Mouse (Mus musculus): ENCODE results near the gene Dnal4. TPM values are rescaled to one million over a fixed set of nuclear protein-coding genes. Genes with fewer than 3 reads are reported as not detected.

Gene Dnal4
- polyA plus RNA-seq, 1 experiment from 2014 or later = 37.1 TPM

DNA sequence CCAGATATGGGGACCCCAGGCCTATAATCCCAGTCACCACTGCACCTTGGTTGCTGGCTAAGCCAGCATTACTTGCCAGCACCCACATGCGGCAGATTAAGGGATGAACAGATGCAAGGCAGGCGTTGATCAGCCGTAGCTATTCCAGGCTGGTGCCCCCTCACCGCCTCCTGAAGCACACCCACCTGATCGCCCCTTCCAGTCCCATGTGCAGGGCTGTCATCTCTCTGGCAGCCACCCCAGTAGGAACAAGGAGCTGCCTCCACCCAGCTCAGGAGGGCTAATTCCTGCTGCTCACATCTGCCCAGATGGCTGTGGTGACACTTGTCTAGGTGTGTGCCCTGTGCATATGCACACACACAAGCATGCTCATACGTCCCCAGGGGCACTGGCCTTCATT is 16.7 kb downstream of the Dnal4 start:
- H3K36me3 ChIP-seq = peaks cover 27% of the 10 kb centered on the region
- ATAC-seq (ENCODE audit: insufficient number of reproducible peaks, low FRiP score) = no peak

DNA sequence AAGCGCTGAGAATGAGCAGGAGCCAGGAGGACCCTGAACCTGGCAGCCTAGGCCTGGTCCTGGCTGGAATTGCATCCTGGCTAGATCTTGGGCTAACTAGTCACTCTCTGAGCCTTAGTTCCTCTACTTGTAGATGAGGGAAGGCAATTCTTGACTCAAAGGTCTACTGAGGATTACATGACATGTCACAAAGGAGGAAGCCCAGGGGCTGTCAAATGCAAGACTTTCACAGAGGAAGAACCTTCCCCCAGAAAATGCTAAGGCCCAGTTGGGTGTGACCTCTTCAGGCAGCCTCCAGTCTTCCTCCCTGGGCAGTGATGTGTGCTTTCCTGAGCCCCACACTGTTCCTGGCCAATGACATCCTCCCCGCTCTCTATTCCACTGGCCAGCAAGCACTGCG is 20.5 kb downstream of the Dnal4 start:
- H3K27ac ChIP-seq (ENCODE audit: poor library complexity, severe bottlenecking) = no peak overlapping the region
- no peak overlapping the region for H3K4me2 ChIP-seq
- no peaks in the 10 kb centered on the region for H3K9me3 ChIP-seq (replicated peaks)
- ATAC-seq (ENCODE audit: insufficient number of reproducible peaks, low FRiP score) = no peak
- no peaks in the 10 kb centered on the region for H3K4me1 ChIP-seq (replicated peaks)
- no peak overlapping the region for H3K4me3 ChIP-seq
- 82% methylated on average over 3 of the region's 3 CpGs for WGBS
- H3K9ac ChIP-seq = no peak overlapping the region
- 0 out of 2 replicates have a peak, but pooled peaks cover 3% of the 10 kb centered on the region for H3K27me3 ChIP-seq (replicated peaks)
- H3K36me3 ChIP-seq = peaks cover 2% of the 10 kb centered on the region; the same call in 1 of the 2 replicates

More for the DNA sequence above, 16.7 kb downstream of the Dnal4 start:
- WGBS = 82% methylated on average over 6 of the region's 6 CpGs
- Histone ChIP-seq H3K27ac (ENCODE audit: poor library complexity, severe bottlenecking) (no peak overlapping the region), H3K4me3 (no peak overlapping the region), H3K4me2 (no peak overlapping the region), H3K4me1 (replicated peaks) (peaks cover 6% of the 10 kb centered on the region), H3K9ac (no peak overlapping the region), H3K9me3 (replicated peaks) (no peaks in the 10 kb centered on the region), H3K27me3 (replicated peaks) (no peaks in the 10 kb centered on the region)

DNA sequence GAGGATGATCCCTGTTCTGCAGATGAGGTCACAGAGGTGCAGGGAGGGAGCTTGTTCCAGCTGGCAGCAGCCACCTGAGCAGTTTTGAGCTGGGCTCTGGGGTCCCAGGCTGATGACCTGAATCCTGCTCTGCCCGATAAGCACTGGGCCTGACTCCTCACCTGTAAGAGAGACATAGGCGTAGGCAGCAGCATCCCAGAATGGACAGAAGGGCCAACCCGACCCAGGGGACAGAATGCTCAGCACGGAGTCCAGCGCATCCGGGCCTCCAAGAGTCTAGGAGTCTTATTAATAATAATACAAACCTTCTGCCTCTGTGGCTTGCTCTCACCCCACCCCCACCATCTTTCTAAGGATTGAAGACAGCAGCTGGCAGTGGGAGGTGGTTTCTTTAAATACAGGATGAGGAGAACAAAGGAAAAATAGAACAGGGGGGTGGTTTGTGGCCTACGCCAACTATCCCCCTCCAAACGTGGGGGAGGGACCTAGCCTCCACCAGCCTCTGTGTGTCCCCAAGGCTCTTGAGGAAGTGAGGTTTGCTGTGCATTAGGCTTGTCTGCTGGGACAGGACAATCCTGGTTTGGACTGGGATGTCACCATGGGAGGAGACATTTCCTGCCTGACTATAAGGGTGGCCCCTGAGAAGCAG is 21.5 kb downstream of the Dnal4 start:
- Histone ChIP-seq H3K4me2 (no peak overlapping the region), H3K9me3 (replicated peaks) (no peaks in the 10 kb centered on the region), H3K36me3 (no peaks in the 10 kb centered on the region), H3K4me3 (no peak overlapping the region), H3K27me3 (replicated peaks) (0 out of 2 replicates have a peak, but pooled peaks cover 3% of the 10 kb centered on the region), H3K4me1 (replicated peaks) (no peaks in the 10 kb centered on the region), H3K9ac (no peak overlapping the region), H3K27ac (ENCODE audit: poor library complexity, severe bottlenecking) (no peak overlapping the region)
- WGBS = 69% methylated on average over 8 of the region's 8 CpGs
- no peak for ATAC-seq (ENCODE audit: insufficient number of reproducible peaks, low FRiP score)

DNA sequence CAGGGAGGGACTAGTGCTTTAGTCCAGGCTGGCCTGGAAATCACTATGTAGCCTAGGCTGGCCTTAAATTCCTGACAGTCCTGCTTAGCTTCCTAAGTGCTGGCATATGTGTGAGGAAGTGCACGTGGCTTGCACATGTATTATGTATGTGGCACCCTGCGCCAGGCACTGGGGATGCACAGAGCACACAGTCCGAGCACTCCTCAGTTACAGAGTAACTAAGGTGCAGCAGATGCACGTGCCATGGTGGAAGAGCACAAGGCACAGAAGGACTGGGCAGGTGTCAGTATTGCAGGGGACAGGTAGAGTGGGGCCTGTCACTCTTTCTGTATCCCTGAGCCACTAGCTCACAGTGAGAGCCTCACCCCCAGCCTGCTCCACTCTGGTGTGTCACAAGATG is 22.5 kb downstream of the Dnal4 start:
- H3K36me3 ChIP-seq = no peaks in the 10 kb centered on the region
- 0 out of 2 replicates have a peak, but pooled peaks cover 3% of the 10 kb centered on the region for H3K27me3 ChIP-seq (replicated peaks)
- no peak for ATAC-seq (ENCODE audit: insufficient number of reproducible peaks, low FRiP score)
- H3K27ac ChIP-seq (ENCODE audit: poor library complexity, severe bottlenecking) = no peak overlapping the region
- no peak overlapping the region for H3K9ac ChIP-seq
- no peaks in the 10 kb centered on the region for H3K9me3 ChIP-seq (replicated peaks)
- 80% methylated on average over 4 of the region's 4 CpGs for WGBS
- H3K4me3 ChIP-seq = no peak overlapping the region
- H3K4me1 ChIP-seq (replicated peaks) = no peaks in the 10 kb centered on the region
- H3K4me2 ChIP-seq = no peak overlapping the region

DNA sequence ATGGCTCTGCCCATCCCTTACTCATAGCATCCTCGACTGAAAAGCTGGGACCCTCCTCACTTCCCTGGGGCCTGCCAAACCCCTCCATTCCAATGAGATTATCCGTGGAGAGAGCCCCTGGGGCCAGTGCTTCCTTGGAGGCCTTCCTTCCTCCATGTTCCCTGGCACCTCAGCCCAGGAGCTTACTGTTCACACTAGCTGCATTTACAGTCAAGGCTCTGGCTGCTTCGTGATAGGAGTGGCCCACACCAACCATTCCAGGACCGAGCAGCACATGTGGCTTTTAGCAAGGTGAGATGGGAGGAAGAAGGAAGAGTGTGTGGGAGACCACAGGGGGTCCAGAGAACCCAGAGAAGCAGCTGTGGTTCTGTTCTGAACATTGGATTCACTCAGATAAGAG is 23.8 kb downstream of the Dnal4 start:
- no peaks in the 10 kb centered on the region for H3K36me3 ChIP-seq
- no peaks in the 10 kb centered on the region for H3K9me3 ChIP-seq (replicated peaks)
- 0 out of 2 replicates have a peak, but pooled peaks cover 3% of the 10 kb centered on the region for H3K27me3 ChIP-seq (replicated peaks)
- no peak overlapping the region for H3K4me2 ChIP-seq
- WGBS = 55% methylated on average over 4 of the region's 4 CpGs
- no peak overlapping the region for H3K27ac ChIP-seq (ENCODE audit: poor library complexity, severe bottlenecking)
- H3K4me3 ChIP-seq = no peak overlapping the region
- no peaks in the 10 kb centered on the region for H3K4me1 ChIP-seq (replicated peaks)
- ATAC-seq (ENCODE audit: insufficient number of reproducible peaks, low FRiP score) = no peak
- no peak overlapping the region for H3K9ac ChIP-seq

DNA sequence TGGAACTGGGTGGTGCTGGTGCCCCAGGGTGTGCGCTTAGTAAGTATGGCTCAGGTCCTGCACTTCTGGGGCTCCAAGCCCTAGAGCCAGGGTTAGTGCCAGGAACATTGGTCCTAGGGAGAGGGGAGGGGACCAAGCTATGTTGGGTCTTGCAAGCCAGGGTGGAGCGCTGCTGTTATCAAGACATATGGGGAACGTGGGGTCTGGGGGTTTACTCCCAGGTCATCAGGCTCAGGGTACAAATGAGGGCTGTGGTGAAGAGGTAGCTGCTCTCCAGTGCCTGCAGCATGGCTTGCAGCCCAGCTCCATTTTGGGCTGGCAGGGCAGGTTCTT is 24.3 kb downstream of the Dnal4 start:
- no peak overlapping the region for H3K4me3 ChIP-seq
- 0 out of 2 replicates have a peak, but pooled peaks cover 3% of the 10 kb centered on the region for H3K27me3 ChIP-seq (replicated peaks)
- H3K4me1 ChIP-seq (replicated peaks) = no peaks in the 10 kb centered on the region
- H3K27ac ChIP-seq (ENCODE audit: poor library complexity, severe bottlenecking) = no peak overlapping the region
- no peaks in the 10 kb centered on the region for H3K36me3 ChIP-seq
- H3K4me2 ChIP-seq = no peak overlapping the region
- WGBS = 84% methylated on average over 3 of the region's 3 CpGs
- no peak overlapping the region for H3K9ac ChIP-seq
- ATAC-seq (ENCODE audit: insufficient number of reproducible peaks, low FRiP score) = no peak
- no peaks in the 10 kb centered on the region for H3K9me3 ChIP-seq (replicated peaks)

DNA sequence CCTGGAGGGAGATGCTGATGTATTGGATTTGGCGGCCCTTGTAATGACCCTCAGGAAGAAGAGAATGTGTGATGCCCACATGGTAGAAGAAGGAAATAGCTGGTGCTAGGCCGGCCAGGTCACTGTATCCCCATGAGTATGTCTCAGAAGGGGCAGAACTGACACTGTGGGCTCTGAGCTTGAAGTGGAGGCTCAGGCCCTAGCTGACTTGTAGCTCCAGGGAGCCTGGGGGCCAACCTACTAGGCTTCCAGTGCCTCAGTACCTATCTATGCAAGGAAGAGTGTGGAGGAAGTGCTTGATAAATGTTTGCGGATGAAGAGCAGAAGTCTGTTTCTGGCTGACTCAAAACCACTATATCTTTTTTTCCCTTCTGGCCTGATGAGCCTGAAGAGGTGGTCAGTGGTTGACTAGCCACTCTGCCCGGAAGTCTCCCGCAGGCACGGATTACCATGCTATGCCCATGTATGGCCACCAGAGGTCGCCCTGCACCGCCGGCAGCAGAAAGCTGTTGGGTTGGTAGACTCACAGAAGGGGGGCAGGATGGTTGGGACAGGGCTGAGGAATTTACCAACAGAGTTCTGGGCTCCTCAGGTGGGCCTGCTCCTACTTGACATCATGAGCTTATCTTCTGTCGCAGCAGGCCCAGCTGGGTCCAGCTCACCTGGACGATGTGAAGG is 24.8 kb downstream of the Dnal4 start:
- H3K27ac ChIP-seq (ENCODE audit: poor library complexity, severe bottlenecking) = no peak overlapping the region
- H3K36me3 ChIP-seq = no peaks in the 10 kb centered on the region
- 0 out of 2 replicates have a peak, but pooled peaks have one; percentile 9 for ATAC-seq (ENCODE audit: insufficient number of reproducible peaks, low FRiP score)
- no peak overlapping the region for H3K4me2 ChIP-seq
- no peaks in the 10 kb centered on the region for H3K9me3 ChIP-seq (replicated peaks)
- no peak overlapping the region for H3K9ac ChIP-seq
- WGBS = 19% methylated on average over 11 of the region's 11 CpGs
- 0 out of 2 replicates have a peak, but pooled peaks cover 3% of the 10 kb centered on the region for H3K27me3 ChIP-seq (replicated peaks)
- H3K4me3 ChIP-seq = no peak overlapping the region
- no peaks in the 10 kb centered on the region for H3K4me1 ChIP-seq (replicated peaks)

DNA sequence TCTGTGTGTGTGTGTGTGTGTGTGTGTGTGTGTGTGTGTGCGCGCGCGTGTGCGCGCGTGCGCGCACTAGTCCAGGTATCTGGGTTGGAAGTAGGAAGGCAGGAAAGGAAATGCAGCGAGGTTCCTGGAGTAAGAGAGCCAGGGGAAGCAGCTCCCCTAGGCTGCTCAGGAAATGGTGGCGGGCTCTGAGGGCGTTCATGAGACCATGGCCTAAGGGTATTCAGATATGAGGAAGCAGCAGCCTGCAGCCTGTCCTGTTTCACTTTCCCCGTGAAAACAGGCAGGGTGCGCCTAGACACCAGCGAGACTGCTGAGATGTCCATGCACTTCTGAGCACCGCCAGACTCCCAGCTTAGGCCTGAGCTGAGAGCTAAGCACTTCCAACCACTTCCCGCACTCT is 25.9 kb downstream of the Dnal4 start:
- WGBS = 77% methylated on average over 17 of the region's 17 CpGs

DNA sequence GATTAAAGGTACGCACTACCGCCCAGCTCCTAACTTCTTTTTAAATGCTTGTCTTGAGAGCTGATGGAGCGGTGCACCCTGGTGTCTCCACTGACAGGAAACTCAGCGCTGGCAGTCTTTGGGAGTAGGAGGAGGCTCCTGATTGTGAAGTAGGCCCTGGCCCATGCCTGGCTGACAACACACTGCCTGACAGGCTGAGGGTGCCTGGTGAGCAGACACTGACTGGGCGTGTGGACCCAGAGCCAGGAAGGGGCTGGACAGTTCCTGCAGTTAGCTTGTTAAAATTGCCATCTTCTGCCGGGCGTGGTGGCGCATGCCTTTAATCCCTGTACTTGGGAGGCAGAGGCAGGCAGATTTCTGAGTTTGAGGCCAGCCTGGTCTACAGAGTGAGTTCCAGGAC is 27.4 kb downstream of the Dnal4 start:
- H3K27ac ChIP-seq (ENCODE audit: poor library complexity, severe bottlenecking) = no peak overlapping the region
- no peaks in the 10 kb centered on the region for H3K9me3 ChIP-seq (replicated peaks)
- H3K4me3 ChIP-seq = no peak overlapping the region
- no peak for ATAC-seq (ENCODE audit: insufficient number of reproducible peaks, low FRiP score)
- H3K9ac ChIP-seq = no peak overlapping the region
- H3K4me1 ChIP-seq (replicated peaks) = no peaks in the 10 kb centered on the region
- no peak overlapping the region for H3K4me2 ChIP-seq
- WGBS = 82% methylated on average over 8 of the region's 8 CpGs
- H3K27me3 ChIP-seq (replicated peaks) = 0 out of 2 replicates have a peak, but pooled peaks cover 2% of the 10 kb centered on the region
- H3K36me3 ChIP-seq = no peaks in the 10 kb centered on the region

More for the DNA sequence above, 25.9 kb downstream of the Dnal4 start:
- no peak overlapping the region for H3K4me3 ChIP-seq
- H3K9ac ChIP-seq = no peak overlapping the region
- H3K4me2 ChIP-seq = no peak overlapping the region
- 0 out of 2 replicates have a peak, but pooled peaks cover 3% of the 10 kb centered on the region for H3K27me3 ChIP-seq (replicated peaks)
- no peak for ATAC-seq (ENCODE audit: insufficient number of reproducible peaks, low FRiP score)
- H3K4me1 ChIP-seq (replicated peaks) = no peaks in the 10 kb centered on the region
- H3K27ac ChIP-seq (ENCODE audit: poor library complexity, severe bottlenecking) = no peak overlapping the region
- H3K36me3 ChIP-seq = no peaks in the 10 kb centered on the region
- H3K9me3 ChIP-seq (replicated peaks) = no peaks in the 10 kb centered on the region

DNA sequence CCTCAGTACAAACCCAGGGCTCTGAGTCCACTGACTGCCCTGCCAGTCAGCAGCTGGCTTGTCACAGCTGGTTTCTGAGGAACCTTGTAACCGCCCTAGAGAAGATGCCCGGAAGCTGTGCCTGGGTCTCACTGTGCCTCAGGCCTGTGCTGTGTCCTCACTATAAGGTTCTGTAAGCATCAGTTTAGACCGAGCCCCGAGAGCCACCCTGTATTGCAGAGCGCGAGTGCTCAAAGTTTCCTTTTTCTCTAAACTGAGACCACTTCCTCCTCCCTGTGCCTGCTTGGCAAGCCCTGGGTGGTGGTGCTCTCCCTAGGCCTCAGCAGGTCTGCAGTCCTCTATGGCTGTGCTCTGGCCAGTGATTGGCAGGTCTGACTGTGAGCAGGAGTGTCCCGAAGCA is 28.5 kb downstream of the Dnal4 start:
- H3K4me2 ChIP-seq = no peak overlapping the region
- H3K9ac ChIP-seq = no peak overlapping the region
- no peaks in the 10 kb centered on the region for H3K27me3 ChIP-seq (replicated peaks)
- ATAC-seq (ENCODE audit: insufficient number of reproducible peaks, low FRiP score) = no peak
- 0 out of 2 replicates have a peak, but pooled peaks cover 5% of the 10 kb centered on the region for H3K36me3 ChIP-seq
- H3K9me3 ChIP-seq (replicated peaks) = no peaks in the 10 kb centered on the region
- 89% methylated on average over 7 of the region's 7 CpGs for WGBS
- H3K4me1 ChIP-seq (replicated peaks) = no peaks in the 10 kb centered on the region
- H3K27ac ChIP-seq (ENCODE audit: poor library complexity, severe bottlenecking) = no peak overlapping the region
- no peak overlapping the region for H3K4me3 ChIP-seq

DNA sequence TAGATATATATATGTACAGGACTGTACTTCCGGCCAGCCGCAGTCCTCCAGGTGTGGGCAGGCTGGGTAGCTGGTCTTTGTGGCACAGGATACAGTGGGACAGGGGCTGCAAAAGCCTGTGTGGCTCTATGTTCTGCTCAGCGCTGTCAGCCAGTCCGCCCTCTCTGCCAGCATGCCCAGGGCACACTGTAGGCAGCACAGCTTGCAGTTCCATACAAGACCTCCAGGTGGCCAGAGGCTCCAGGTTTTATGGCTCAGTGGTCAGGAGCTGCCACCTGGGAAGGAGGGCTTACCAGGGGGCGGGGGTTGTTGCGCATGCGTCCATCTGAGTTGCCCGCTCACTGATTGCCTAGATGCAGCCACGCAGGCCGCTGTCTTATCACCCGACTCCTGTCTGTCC is 29.7 kb downstream of the Dnal4 start:
- 0 out of 2 replicates have a peak, but pooled peaks cover 6% of the 10 kb centered on the region for H3K36me3 ChIP-seq
- no peak overlapping the region for H3K27ac ChIP-seq (ENCODE audit: poor library complexity, severe bottlenecking)
- H3K4me3 ChIP-seq = no peak overlapping the region
- H3K9ac ChIP-seq = no peak overlapping the region
- H3K4me1 ChIP-seq (replicated peaks) = peaks cover 2% of the 10 kb centered on the region; the same call in 1 of the 2 replicates
- no peaks in the 10 kb centered on the region for H3K27me3 ChIP-seq (replicated peaks)
- no peak for ATAC-seq (ENCODE audit: insufficient number of reproducible peaks, low FRiP score)
- 48% methylated on average over 11 of the region's 11 CpGs for WGBS
- no peaks in the 10 kb centered on the region for H3K9me3 ChIP-seq (replicated peaks)
- H3K4me2 ChIP-seq = no peak overlapping the region

All from heart, embryonic 12.5 days (tissue).